Mouse (Mus musculus) embryonic fibroblast, embryonic 13.5 days (primary cell): ENCODE measurements around the gene Zfp850. TPM values are rescaled to one million over a fixed set of nuclear protein-coding genes. Genes with fewer than 3 reads are reported as not detected.

Experiments used
- H3K27ac ChIP-seq: 2 replicates; pipeline ENCODE4 v1.5.1; 2012; ENCODE audit warnings: low read length, control low read depth, inconsistent platforms; ENCODE audit not compliant: insufficient read depth
- H3K4me1 ChIP-seq: 2 replicates; pipeline ENCODE4 v1.6.1; 2011; ENCODE audit warnings: low read length; ENCODE audit not compliant: control insufficient read depth, insufficient read depth
- H3K4me3 ChIP-seq: 2 replicates; pipeline ENCODE4 v1.5.1; 2011; ENCODE audit warnings: mild to moderate bottlenecking, control low read depth, low read length; ENCODE audit not compliant: insufficient read depth
- CTCF ChIP-seq: IDR thresholded peaks from 2 replicates; pipeline ENCODE4 v1.5.1; 2011; ENCODE audit warnings: mild to moderate bottlenecking, control low read depth, low read length, moderate library complexity, borderline replicate concordance; ENCODE audit not compliant: insufficient read depth
- POLR2A ChIP-seq: IDR thresholded peaks from 2 replicates; pipeline ENCODE4 v1.6.1; 2011; ENCODE audit warnings: low read depth, mild to moderate bottlenecking, control low read depth, low read length, moderate library complexity
- polyA plus RNA-seq: library from polyadenylated mRNA; stranded (reverse); fragments of >200 nt; gene quantifications from 2 replicates; pipeline ENCODE4 v1.2.4, GENCODE M21; 2011; ENCODE audit warnings: low read depth; ENCODE audit not compliant: missing spikeins, insufficient read length

The Zfp850 gene
- 3.9 and 4.1 TPM in 2 replicates for polyA plus RNA-seq

- TF ChIP-seq CTCF (no peak), POLR2A (peak; percentile 67)
- H3K27ac ChIP-seq = no peak within 1 kb of the TSS
- peak within 1 kb of the TSS; percentile 86 for H3K4me3 ChIP-seq
Observed at GRCm38 (mm10) chr7:28013549-28014444, at the start of gene Zfp850. TSS of gene Zfp850 (minus strand) at chr7:28014115.

DNA sequence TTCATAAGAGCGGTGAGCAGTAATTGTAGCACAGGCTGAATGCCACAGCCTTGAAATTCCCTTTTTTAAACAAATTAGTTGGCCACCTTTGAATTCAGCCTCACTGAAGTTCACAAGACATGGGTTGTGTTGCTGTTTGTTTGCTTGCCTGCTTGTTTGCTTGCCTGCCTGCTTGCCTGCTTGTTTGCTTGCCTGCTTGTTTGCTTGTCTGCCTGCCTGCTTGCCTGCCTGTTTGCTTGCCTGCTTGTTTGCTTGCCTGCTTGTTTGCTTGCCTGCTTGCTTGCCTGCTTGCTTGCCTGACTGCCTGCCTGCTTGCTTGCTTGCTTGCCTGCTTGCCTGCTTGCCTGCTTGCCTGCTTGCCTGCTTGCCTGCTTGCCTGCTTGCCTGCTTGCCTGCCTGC lies 46.1 kb upstream of the Zfp850 start:
- H3K4me3 ChIP-seq = no peak overlapping the region
- H3K4me1 ChIP-seq = no peaks in the 10 kb centered on the region
- TF ChIP-seq CTCF = no peak
- TF ChIP-seq POLR2A = no peak
- H3K27ac ChIP-seq = no peak overlapping the region

More at GRCm38 (mm10) chr7:28013549-28014444, at the start of gene Zfp850:
- peaks cover 3% of the 10 kb centered on the region; the same call in 1 of the 2 replicates for H3K4me1 ChIP-seq

DNA sequence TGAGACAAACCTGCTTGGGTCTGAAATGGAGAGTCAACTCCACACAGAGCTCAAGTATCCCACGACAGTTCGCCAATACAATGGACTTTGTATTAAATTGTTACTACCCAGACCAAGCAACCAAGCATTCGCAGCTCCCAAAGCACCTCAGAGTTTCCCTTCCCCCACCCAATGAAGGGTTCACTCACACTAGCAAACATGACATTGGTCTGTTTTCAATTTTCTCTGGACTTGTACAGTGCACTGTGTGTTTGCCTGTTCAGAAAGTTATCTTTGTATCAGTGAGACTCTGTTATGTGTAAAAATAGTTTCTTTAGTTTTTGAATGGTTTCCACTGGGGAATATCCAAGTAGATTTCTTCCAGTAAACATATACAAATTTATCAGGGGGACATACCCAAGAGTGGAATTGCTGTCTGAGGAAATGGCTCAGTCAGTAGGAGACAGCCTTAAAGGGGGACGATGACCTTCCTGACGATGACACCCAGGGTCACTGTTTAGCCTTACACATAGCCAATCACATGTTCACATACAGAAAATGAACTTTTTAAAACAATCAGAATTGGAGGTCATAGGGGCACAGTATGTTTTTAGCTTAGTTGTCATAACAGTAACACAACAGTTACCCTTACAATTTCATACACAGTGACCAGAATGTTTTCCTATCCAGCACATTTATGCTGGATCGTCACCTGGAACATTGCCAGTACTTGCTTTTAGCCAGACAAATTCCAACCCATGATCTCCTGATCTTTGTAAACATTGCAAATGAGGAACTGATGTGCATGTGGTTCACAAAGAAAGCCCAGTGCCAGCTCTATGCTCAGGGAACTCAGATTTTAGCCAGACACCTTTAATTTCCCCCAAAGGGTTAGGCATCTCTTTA lies 39.4 kb upstream of the Zfp850 start:
- H3K4me3 ChIP-seq = no peak overlapping the region
- TF ChIP-seq POLR2A (no peak), CTCF (no peak)
- H3K27ac ChIP-seq = no peak overlapping the region
- no peaks in the 10 kb centered on the region for H3K4me1 ChIP-seq

GRCm38 (mm10) chr7:28050584-28050983 lies 36.7 kb upstream of the Zfp850 start:
- Histone ChIP-seq H3K27ac (no peak overlapping the region), H3K4me1 (no peaks in the 10 kb centered on the region), H3K4me3 (no peak overlapping the region)
- TF ChIP-seq POLR2A = no peak
- no peak for TF ChIP-seq CTCF

- Histone ChIP-seq H3K4me3 (peak within 1 kb of the TSS; percentile 96), H3K27ac (no peak within 1 kb of the TSS), H3K4me1 (no peaks in the 10 kb centered on the region)
- TF ChIP-seq POLR2A (peak; percentile 75), CTCF (peak; percentile 66)
Observed at GRCm38 (mm10) chr7:28049476-28050409, 35.8 kb upstream of the Zfp850 start, which contains the start of gene Psmc4. TSS of gene Psmc4 (minus strand) at chr7:28050101.

DNA sequence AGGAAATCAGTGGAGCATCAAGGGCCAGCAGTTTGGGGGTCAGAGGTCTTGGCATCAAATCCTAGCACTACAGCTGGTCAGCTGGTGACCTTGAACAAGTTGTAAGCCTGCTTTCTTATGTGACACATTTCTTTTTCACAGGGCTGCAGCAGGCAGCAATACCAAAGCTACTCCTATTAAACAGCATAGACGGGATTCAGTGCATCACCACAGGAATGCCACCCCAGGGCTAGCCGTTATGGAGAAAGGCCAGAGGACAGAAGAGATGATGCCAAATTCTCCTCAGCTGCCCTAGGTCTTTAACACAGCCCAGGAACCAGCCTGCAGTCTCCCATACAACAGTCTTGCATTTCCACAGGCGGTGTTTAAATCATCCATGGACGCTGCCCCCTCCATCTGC lies 30.6 kb upstream of the Zfp850 start:
- no peak overlapping the region for H3K4me3 ChIP-seq
- no peaks in the 10 kb centered on the region for H3K4me1 ChIP-seq
- no peak for TF ChIP-seq CTCF
- no peak for TF ChIP-seq POLR2A
- no peak overlapping the region for H3K27ac ChIP-seq

DNA sequence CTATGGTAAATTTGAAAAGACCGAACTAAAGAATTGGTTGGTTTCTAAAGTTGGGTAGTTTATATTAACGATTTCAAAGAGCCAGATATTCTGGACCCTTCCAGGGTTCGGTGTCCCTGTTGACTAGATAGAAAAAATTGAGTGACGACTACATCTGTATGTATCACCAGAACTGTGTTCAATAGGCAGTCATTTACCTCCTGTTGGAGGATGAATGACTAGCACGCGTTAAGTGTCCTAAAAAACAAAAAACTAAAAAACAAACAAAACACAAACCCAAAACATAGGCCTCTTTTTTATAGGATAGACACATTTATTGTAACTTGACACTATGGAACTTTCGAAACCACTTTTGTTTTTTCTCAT lies 513 bp upstream of the Zfp850 start:
- Histone ChIP-seq H3K27ac (no peak overlapping the region), H3K4me1 (peaks cover 3% of the 10 kb centered on the region; the same call in 1 of the 2 replicates), H3K4me3 (peak overlapping the region; percentile 86)
- no peak for TF ChIP-seq CTCF

GRCm38 (mm10) chr7:28010271-28010670 lies 3.6 kb downstream of the Zfp850 start:
- H3K4me1 ChIP-seq = peaks cover 3% of the 10 kb centered on the region; the same call in 1 of the 2 replicates
- no peak overlapping the region for H3K27ac ChIP-seq
- TF ChIP-seq POLR2A (no peak), CTCF (no peak)
- H3K4me3 ChIP-seq = no peak overlapping the region

- Histone ChIP-seq H3K4me1 (no peaks in the 10 kb centered on the region), H3K4me3 (no peak overlapping the region), H3K27ac (no peak overlapping the region)
- TF ChIP-seq POLR2A (no peak), CTCF (no peak)
Observed at GRCm38 (mm10) chr7:27982197-27982596, 31.7 kb downstream of the Zfp850 start.
